Comparison of ENCODE assay signal across 15 mouse cellular contexts in genomic region chr12:111441523-111441922, GRCm38 (mm10). TPM values are rescaled to one million over a fixed set of nuclear protein-coding genes. Genes with fewer than 3 reads are reported as not detected.
DNase-seq lines count a peak whose midpoint lies in the region; ATAC-seq and TF ChIP-seq lines count a peak whose summit lies in the region.
"Had no signal": no experiment of that assay in that cellular context is flagged by ENCODE, and none has a peak within 500 bp of the region (broad histone marks: within the 10 kb centered on the region; RNA-seq: fewer than 3 reads in every experiment).

No protein-coding gene starts in this region.

- H3K4me3 ChIP-seq in gastrocnemius, adult 2 months, result no peak overlapping the region
- H3K4me3 ChIP-seq in liver, embryonic 13.5 days (replicated peaks), result peak overlapping the region; percentile 80; the same call in 1 of the 2 replicates

- H3K4me2 ChIP-seq in liver, embryonic 13.5 days, result peak overlapping the region; percentile 96

- peak overlapping the region; percentile 95; the same call in 1 of the 2 replicates for H3K27ac ChIP-seq in gastrocnemius, adult 2 months
- peak overlapping the region; percentile 100 for H3K27ac ChIP-seq in liver, embryonic 13.5 days
- H3K27ac ChIP-seq: forebrain, embryonic 15.5 days; intestine, embryonic 15.5 days; limb, embryonic 12.5 days; neural tube, embryonic 12.5 days had no signal

- no peak for TF ChIP-seq CTCF in gastrocnemius, adult 2 months (IDR thresholded peaks at IDR 0.05)

- no peak for DNase-seq in gastrocnemius, adult 2 months
- DNase-seq in gastrocnemius, postnatal 10 days, result no peak
- DNase-seq in left cerebral cortex, adult 18-20 months (ENCODE audit: low spot score in 2 of 2), result peak; percentile 41 to 63
- no peak for DNase-seq in left cerebral cortex, adult 11 months (ENCODE audit: low spot score)
- DNase-seq in MEL-GATA-1-ER (ENCODE audit: extremely low read depth, low read depth), result peak; percentile 61
- DNase-seq in liver, embryonic 13.5 days, result no peak
- no peak for DNase-seq in embryo, embryonic 11 days
- DNase-seq: adrenal gland, adult 2 months; cerebellum, adult 11 months; layer of hippocampus, adult 9-11 months had no signal

- ATAC-seq in liver, embryonic 13.5 days (ENCODE audit: low read depth), result no peak
- no peak for ATAC-seq in inflammation-experienced regulatory T-cells, adult 6 months

- peaks cover 23% of the 10 kb centered on the region for H3K27me3 ChIP-seq in liver, embryonic 13.5 days

- no peaks in the 10 kb centered on the region for H3K9me3 ChIP-seq in liver, embryonic 13.5 days (replicated peaks)
- H3K9me3 ChIP-seq: forebrain, embryonic 15.5 days; intestine, embryonic 15.5 days; limb, embryonic 12.5 days; neural tube, embryonic 12.5 days had no signal

- H3K36me3 ChIP-seq in liver, embryonic 13.5 days, result peaks cover 26% of the 10 kb centered on the region
- H3K36me3 ChIP-seq: forebrain, embryonic 15.5 days; intestine, embryonic 15.5 days; limb, embryonic 12.5 days; neural tube, embryonic 12.5 days had no signal

- peaks cover 84% of the 10 kb centered on the region for H3K4me1 ChIP-seq in liver, embryonic 13.5 days (replicated peaks)

- intact Hi-C loops in gastrocnemius, adult 2 months (cut with DNase I), result no loop called here

- 57% methylated on average over 3 of the region's 3 CpGs for WGBS in liver, embryonic 13.5 days (ENCODE audit: insufficient replicate concordance)

- H3K9ac ChIP-seq in liver, embryonic 13.5 days, result peak overlapping the region; percentile 98
- H3K9ac ChIP-seq: forebrain, embryonic 15.5 days had no signal

RNA-seq across cellular contexts. Expression of gene Tnfaip2, which starts 0.7 kb away (rescaled TPM):
- 10 to 100 TPM; 29.1 to 54.8 TPM for total RNA-seq in gastrocnemius, adult 2 months (2021)
- 10 to 100 TPM; 37.0 to 47.7 TPM for total RNA-seq in gastrocnemius, postnatal 10 days (2021)
- total RNA-seq in left cerebral cortex, adult 18-20 months (2021), result 1 to 10 TPM in 1 of 2 experiments, under 1 TPM in 1; 0.51 to 1.0 TPM
- polyA plus RNA-seq in liver, embryonic 13.5 days (2015; fragmentation: Nextera tagmentation; extraction: Ambion mirVana), result 92.1 and 96.6 TPM in 2 replicates
- polyA plus RNA-seq in inflammation-experienced regulatory T-cells, adult 6 months (2017; shearing (Covaris generic)), result not detected

RNA-seq across cellular contexts. Expression of gene Exoc3l4, which starts 24.7 kb away (rescaled TPM):
- 1 to 10 TPM in 1 of 2 experiments, under 1 TPM in 1; 0.56 to 1.5 TPM for total RNA-seq in gastrocnemius, adult 2 months (2021)
- 10 to 100 TPM; 20.3 to 26.0 TPM for total RNA-seq in gastrocnemius, postnatal 10 days (2021)
- total RNA-seq in left cerebral cortex, adult 18-20 months (2021), result 1 to 10 TPM; 2.2 to 2.7 TPM
- polyA plus RNA-seq in liver, embryonic 13.5 days (2015; fragmentation: Nextera tagmentation; extraction: Ambion mirVana), result 15.5 and 18.6 TPM in 2 replicates
- not detected for polyA plus RNA-seq in inflammation-experienced regulatory T-cells, adult 6 months (2017; shearing (Covaris generic))

RNA-seq across cellular contexts. Expression of gene Lbhd2, which starts 34.9 kb away (rescaled TPM):
- not detected for total RNA-seq in gastrocnemius, adult 2 months (2021)
- under 1 TPM in 1 of 2 experiments, not detected in 1; 0.70 TPM for total RNA-seq in gastrocnemius, postnatal 10 days (2021)
- total RNA-seq in left cerebral cortex, adult 18-20 months (2021), result 1 to 10 TPM; 2.2 to 3.7 TPM
- not detected in 2 replicates for polyA plus RNA-seq in liver, embryonic 13.5 days (2015; fragmentation: Nextera tagmentation; extraction: Ambion mirVana)
- polyA plus RNA-seq in inflammation-experienced regulatory T-cells, adult 6 months (2017; shearing (Covaris generic)), result 1 to 10 TPM in 1 of 3 experiments, not detected in 2; 3.5 TPM

RNA-seq across cellular contexts. Expression of gene Gm266, which starts 44.1 kb away (rescaled TPM):
- under 1 TPM; 0.20 to 0.33 TPM for total RNA-seq in gastrocnemius, adult 2 months (2021)
- 1 to 10 TPM; 4.7 to 6.5 TPM for total RNA-seq in gastrocnemius, postnatal 10 days (2021)
- total RNA-seq in left cerebral cortex, adult 18-20 months (2021), result 1 to 10 TPM; 3.4 to 5.0 TPM
- polyA plus RNA-seq in liver, embryonic 13.5 days (2015; fragmentation: Nextera tagmentation; extraction: Ambion mirVana), result 0.76 and 1.0 TPM in 2 replicates
- polyA plus RNA-seq in inflammation-experienced regulatory T-cells, adult 6 months (2017; shearing (Covaris generic)), result not detected

Comparison
In these comparisons a context has a peak if more than half of its experiments do, and no peak if none do; other contexts are left out.
1. DNase-seq: peak in left cerebral cortex, adult 18-20 months (2 of 2) and MEL-GATA-1-ER (single experiment); none in gastrocnemius, adult 2 months (single experiment), gastrocnemius, postnatal 10 days (single experiment), left cerebral cortex, adult 11 months (single experiment), liver, embryonic 13.5 days (single experiment) and embryo, embryonic 11 days (single experiment).
2. RNA of gene Exoc3l4, which starts 24.7 kb away (total RNA-seq): 20.3 to 26.0 TPM in gastrocnemius, postnatal 10 days; 2.2 to 2.7 TPM in left cerebral cortex, adult 18-20 months and 0.56 to 1.5 TPM in gastrocnemius, adult 2 months; every median in the first group is over 4 times any median in the second.
3. RNA of gene Tnfaip2, which starts 0.7 kb away (total RNA-seq): 29.1 to 54.8 TPM in gastrocnemius, adult 2 months and 37.0 to 47.7 TPM in gastrocnemius, postnatal 10 days; 0.51 to 1.0 TPM in left cerebral cortex, adult 18-20 months; every median in the first group is over 10 times any median in the second.